Mouse (Mus musculus): ENCODE measurements at regions not wholly inside any gene's neighbourhood (a gene's known extent, or its start where the extent isn't known, plus 50 kb on each side); places are given as distances from the start of the nearest gene placed in this dataset.

DNA sequence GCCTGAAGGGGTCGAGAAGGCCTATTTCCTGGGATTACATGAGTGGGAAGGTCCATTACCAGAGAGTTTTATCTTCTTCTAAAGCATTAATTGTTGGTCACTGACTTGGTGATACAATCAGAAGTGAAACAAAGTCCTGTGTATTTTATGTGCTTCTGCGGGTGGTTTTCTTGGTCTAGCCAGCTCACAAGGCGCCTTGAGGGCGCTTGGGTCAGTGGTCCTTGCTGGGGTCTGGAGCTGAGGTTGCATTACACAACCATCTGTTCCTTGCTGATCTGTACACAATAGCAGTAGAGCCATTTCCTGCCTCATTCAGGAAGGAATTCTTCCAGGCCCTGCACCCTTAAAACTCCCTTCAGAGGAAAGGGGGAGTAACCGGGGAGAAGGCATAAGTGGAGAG is 116.9 kb upstream of the Neo1 start:
- Histone ChIP-seq H3K4me1 (ENCODE audit: control insufficient read depth in 2 of 2, insufficient read depth in 2 of 2, low read length in 2 of 2) (peaks cover 0 to 2% of the 10 kb centered on the region in 2 experiments; a peak in 1 of 4 replicates), H3K4me2 (ENCODE audit: low read length) (no peak overlapping the region), H3K4me3 (ENCODE audit: control insufficient read depth in 1 of 2, insufficient read depth in 1 of 2, low read depth in 1 of 2, low read length in 2 of 2) (no peak overlapping the region), H3K9ac (ENCODE audit: low read length) (no peak overlapping the region), H3K9me3 (ENCODE audit: control insufficient read depth, low read length) (no peaks in the 10 kb centered on the region), H3K36me3 (ENCODE audit: control insufficient read depth, insufficient read depth, low read length) (no peaks in the 10 kb centered on the region), H3K27me3 (ENCODE audit: control insufficient read depth, insufficient read depth, low read length) (no peaks in the 10 kb centered on the region), H3K27ac (replicated peaks in 1 of 2; ENCODE audit: control insufficient read depth in 1 of 2, insufficient read depth in 1 of 2, low read depth in 2 of 2, low read length in 2 of 2) (no peak overlapping the region)
- 62% methylated on average over 5 of the region's 5 CpGs for WGBS
- ATAC-seq (ENCODE audit: insufficient number of reproducible peaks, insufficient read depth, low FRiP score, low read depth): no peak

DNA sequence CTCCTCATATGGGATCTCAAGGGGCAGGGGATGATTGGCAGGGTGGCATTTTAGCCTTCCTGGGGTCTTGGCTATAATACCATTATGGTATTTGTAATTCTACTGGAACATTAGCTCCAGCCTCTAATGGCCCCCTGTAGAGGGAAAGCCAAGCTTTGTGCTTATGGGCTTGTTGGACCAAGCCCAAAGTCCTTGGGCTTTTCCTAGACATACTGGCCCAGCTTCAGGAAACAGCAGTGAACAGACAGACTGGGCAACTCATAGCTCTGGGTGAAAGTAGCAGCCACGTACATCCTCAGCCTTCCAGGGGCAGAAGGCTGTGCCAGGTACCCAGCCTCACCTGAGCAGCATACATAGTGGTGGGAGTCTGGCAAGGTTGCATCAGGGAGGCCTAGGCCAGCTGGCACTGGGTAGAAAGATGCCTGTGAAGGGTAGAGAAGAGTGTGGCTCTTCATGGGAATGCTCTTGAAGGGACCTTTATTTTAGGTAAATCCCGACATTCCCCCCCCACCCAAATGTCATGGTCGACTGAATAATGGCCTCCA is 108.1 kb upstream of the Neo1 start:
- H3K36me3 ChIP-seq (ENCODE audit: control insufficient read depth, insufficient read depth, low read length): no peaks in the 10 kb centered on the region
- H3K9ac ChIP-seq (ENCODE audit: low read length): no peak overlapping the region
- no peak for ATAC-seq (ENCODE audit: insufficient number of reproducible peaks, insufficient read depth, low FRiP score, low read depth)
- no peak overlapping the region for H3K4me2 ChIP-seq (ENCODE audit: low read length)
- no peak overlapping the region for H3K4me3 ChIP-seq (ENCODE audit: control insufficient read depth in 1 of 2, insufficient read depth in 1 of 2, low read depth in 1 of 2, low read length in 2 of 2)
- WGBS: 73% methylated on average over 3 of the region's 3 CpGs
- no peaks in the 10 kb centered on the region for H3K4me1 ChIP-seq (ENCODE audit: control insufficient read depth in 2 of 2, insufficient read depth in 2 of 2, low read length in 2 of 2)
- H3K27ac ChIP-seq (replicated peaks in 1 of 2; ENCODE audit: control insufficient read depth in 1 of 2, insufficient read depth in 1 of 2, low read depth in 2 of 2, low read length in 2 of 2): no peak overlapping the region
- no peaks in the 10 kb centered on the region for H3K9me3 ChIP-seq (ENCODE audit: control insufficient read depth, low read length)
- H3K27me3 ChIP-seq (ENCODE audit: control insufficient read depth, insufficient read depth, low read length): no peaks in the 10 kb centered on the region

DNA sequence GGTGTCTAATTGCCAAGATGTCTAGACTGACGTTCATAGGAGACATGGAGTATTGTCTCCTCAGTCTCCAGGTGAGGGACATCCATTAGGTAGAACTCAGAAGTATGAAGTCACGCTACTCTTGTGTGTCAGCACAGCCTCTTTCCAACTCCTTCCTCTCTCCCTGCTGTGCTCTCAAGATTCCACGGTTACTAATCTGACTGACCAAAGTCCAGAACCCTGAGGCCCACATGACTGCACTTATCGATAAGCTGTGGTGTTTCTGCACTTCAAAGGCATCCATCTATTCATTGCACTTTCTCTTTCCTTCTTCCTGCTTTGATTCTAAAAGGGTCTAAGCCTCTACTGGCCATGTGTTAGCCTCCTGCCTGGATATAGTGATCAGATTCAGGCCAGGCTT is 107.4 kb upstream of the Neo1 start:
- Histone ChIP-seq H3K4me2 (ENCODE audit: low read length) (no peak overlapping the region), H3K4me1 (ENCODE audit: control insufficient read depth in 2 of 2, insufficient read depth in 2 of 2, low read length in 2 of 2) (no peaks in the 10 kb centered on the region), H3K9me3 (ENCODE audit: control insufficient read depth, low read length) (no peaks in the 10 kb centered on the region), H3K27ac (replicated peaks in 1 of 2; ENCODE audit: control insufficient read depth in 1 of 2, insufficient read depth in 1 of 2, low read depth in 2 of 2, low read length in 2 of 2) (no peak overlapping the region), H3K4me3 (ENCODE audit: control insufficient read depth in 1 of 2, insufficient read depth in 1 of 2, low read depth in 1 of 2, low read length in 2 of 2) (no peak overlapping the region), H3K9ac (ENCODE audit: low read length) (no peak overlapping the region), H3K27me3 (ENCODE audit: control insufficient read depth, insufficient read depth, low read length) (no peaks in the 10 kb centered on the region), H3K36me3 (ENCODE audit: control insufficient read depth, insufficient read depth, low read length) (no peaks in the 10 kb centered on the region)
- 70% methylated on average over 4 of the region's 4 CpGs for WGBS
- no peak for ATAC-seq (ENCODE audit: insufficient number of reproducible peaks, insufficient read depth, low FRiP score, low read depth)

- Histone ChIP-seq H3K4me2 (ENCODE audit: low read length) (peak overlapping the region; percentile 49), H3K9me3 (ENCODE audit: control insufficient read depth, low read length) (no peaks in the 10 kb centered on the region), H3K27ac (replicated peaks in 1 of 2; ENCODE audit: control insufficient read depth in 1 of 2, insufficient read depth in 1 of 2, low read depth in 2 of 2, low read length in 2 of 2) (peak overlapping the region; percentile 65 to 67; a peak in 3 of 4 replicates), H3K4me3 (ENCODE audit: control insufficient read depth in 1 of 2, insufficient read depth in 1 of 2, low read depth in 1 of 2, low read length in 2 of 2) (0 out of 4 replicates have a peak overlapping the region, but pooled peaks of 1 of the 2 experiments have one; percentile 12), H3K36me3 (ENCODE audit: control insufficient read depth, insufficient read depth, low read length) (no peaks in the 10 kb centered on the region), H3K4me1 (ENCODE audit: control insufficient read depth in 2 of 2, insufficient read depth in 2 of 2, low read length in 2 of 2) (peaks cover 12 to 13% of the 10 kb centered on the region in 2 experiments), H3K9ac (ENCODE audit: low read length) (peak overlapping the region; percentile 26; the same call in 1 of the 2 replicates), H3K27me3 (ENCODE audit: control insufficient read depth, insufficient read depth, low read length) (no peaks in the 10 kb centered on the region)
- no peak for ATAC-seq (ENCODE audit: insufficient number of reproducible peaks, insufficient read depth, low FRiP score, low read depth)
- 37% methylated on average over 15 of the region's 15 CpGs for WGBS
Observed at GRCm38 (mm10) chr9:59134171-59135041, 98.2 kb upstream of the Neo1 start.

DNA sequence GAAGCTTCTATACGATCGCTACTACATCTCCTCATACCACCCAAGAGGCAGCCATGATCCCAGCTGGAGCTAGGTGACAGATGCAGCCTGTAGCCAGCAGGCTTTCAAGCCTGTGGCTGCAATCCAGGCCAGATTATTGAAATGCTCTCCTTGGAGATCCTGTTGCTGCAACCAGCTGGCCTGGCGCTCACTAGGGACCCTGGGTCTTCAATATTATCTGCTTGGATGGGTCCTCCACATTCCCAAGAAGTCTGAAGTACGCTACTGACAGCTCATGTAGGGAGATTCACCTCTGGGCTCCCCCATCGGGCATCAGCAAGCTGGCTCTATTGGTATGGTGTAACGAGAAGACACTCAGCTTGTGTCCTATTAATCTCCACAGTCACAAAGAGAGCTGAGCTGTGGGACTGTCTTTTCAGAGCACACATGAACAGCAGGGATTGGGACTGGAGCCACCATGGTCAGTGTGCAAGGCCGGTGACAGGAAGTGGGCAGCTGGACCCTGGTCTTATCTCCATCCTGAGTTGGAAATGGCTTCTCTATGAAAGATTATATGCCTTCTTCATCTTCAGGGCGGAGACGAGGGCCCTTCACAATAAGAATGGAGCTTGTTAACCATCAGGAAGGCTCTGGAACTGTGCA is 93.6 kb upstream of the Neo1 start:
- no peaks in the 10 kb centered on the region for H3K36me3 ChIP-seq (ENCODE audit: control insufficient read depth, insufficient read depth, low read length)
- no peak overlapping the region for H3K4me2 ChIP-seq (ENCODE audit: low read length)
- H3K27ac ChIP-seq (replicated peaks in 1 of 2; ENCODE audit: control insufficient read depth in 1 of 2, insufficient read depth in 1 of 2, low read depth in 2 of 2, low read length in 2 of 2): no peak overlapping the region
- no peaks in the 10 kb centered on the region for H3K9me3 ChIP-seq (ENCODE audit: control insufficient read depth, low read length)
- ATAC-seq (ENCODE audit: insufficient number of reproducible peaks, insufficient read depth, low FRiP score, low read depth): no peak
- H3K27me3 ChIP-seq (ENCODE audit: control insufficient read depth, insufficient read depth, low read length): no peaks in the 10 kb centered on the region
- no peak overlapping the region for H3K9ac ChIP-seq (ENCODE audit: low read length)
- WGBS: 82% methylated on average over 9 of the region's 9 CpGs
- peaks cover 12 to 13% of the 10 kb centered on the region in 2 experiments for H3K4me1 ChIP-seq (ENCODE audit: control insufficient read depth in 2 of 2, insufficient read depth in 2 of 2, low read length in 2 of 2)
- H3K4me3 ChIP-seq (ENCODE audit: control insufficient read depth in 1 of 2, insufficient read depth in 1 of 2, low read depth in 1 of 2, low read length in 2 of 2): no peak overlapping the region

DNA sequence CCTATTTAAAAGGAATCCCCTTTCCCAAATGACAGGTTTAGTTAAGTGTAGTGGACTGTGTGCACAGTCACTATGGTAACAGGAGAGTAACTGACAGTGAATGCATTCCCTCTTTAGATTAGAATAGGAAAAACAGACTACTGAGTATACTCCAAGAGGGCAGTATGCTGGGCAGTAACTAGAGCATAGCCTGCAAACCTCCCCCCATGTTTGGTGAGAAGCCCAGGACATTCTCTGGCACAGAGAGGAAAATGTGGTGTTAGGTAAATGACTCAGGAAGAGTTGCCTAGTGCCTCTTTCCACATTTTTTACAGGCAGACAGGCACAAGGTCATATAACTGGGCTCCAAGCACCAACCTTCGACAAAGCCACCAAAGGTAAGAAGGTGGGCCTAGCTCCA is 93.0 kb upstream of the Neo1 start:
- Histone ChIP-seq H3K9ac (ENCODE audit: low read length) (no peak overlapping the region), H3K36me3 (ENCODE audit: control insufficient read depth, insufficient read depth, low read length) (no peaks in the 10 kb centered on the region), H3K27ac (replicated peaks in 1 of 2; ENCODE audit: control insufficient read depth in 1 of 2, insufficient read depth in 1 of 2, low read depth in 2 of 2, low read length in 2 of 2) (no peak overlapping the region), H3K27me3 (ENCODE audit: control insufficient read depth, insufficient read depth, low read length) (no peaks in the 10 kb centered on the region), H3K4me1 (ENCODE audit: control insufficient read depth in 2 of 2, insufficient read depth in 2 of 2, low read length in 2 of 2) (peaks cover 7 to 9% of the 10 kb centered on the region in 2 experiments), H3K4me3 (ENCODE audit: control insufficient read depth in 1 of 2, insufficient read depth in 1 of 2, low read depth in 1 of 2, low read length in 2 of 2) (no peak overlapping the region), H3K9me3 (ENCODE audit: control insufficient read depth, low read length) (no peaks in the 10 kb centered on the region), H3K4me2 (ENCODE audit: low read length) (no peak overlapping the region)
- WGBS: 96% methylated on average over 1 of the region's 1 CpGs
- no peak for ATAC-seq (ENCODE audit: insufficient number of reproducible peaks, insufficient read depth, low FRiP score, low read depth)

DNA sequence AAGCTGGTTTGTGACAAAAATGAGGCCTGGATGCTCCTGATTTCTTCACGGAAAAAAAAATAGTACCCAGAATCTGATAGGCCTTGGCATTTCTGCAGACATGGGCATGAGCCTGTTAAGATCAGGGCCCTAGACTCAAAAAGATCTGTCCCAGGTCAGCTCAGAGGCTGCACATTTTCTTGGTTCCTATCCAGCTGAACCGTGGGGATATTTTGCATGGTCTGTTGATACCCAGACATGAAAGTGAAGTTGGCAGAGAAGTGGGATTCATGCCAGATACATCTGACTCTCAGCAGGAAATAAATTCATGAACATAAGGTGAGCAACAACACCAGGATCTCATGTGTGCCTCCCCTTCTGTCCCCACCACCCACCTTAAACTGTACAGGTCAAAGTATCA is 91.8 kb upstream of the Neo1 start:
- no peak overlapping the region for H3K4me3 ChIP-seq (ENCODE audit: control insufficient read depth in 1 of 2, insufficient read depth in 1 of 2, low read depth in 1 of 2, low read length in 2 of 2)
- H3K4me1 ChIP-seq (ENCODE audit: control insufficient read depth in 2 of 2, insufficient read depth in 2 of 2, low read length in 2 of 2): no peaks in the 10 kb centered on the region
- no peaks in the 10 kb centered on the region for H3K9me3 ChIP-seq (ENCODE audit: control insufficient read depth, low read length)
- H3K27me3 ChIP-seq (ENCODE audit: control insufficient read depth, insufficient read depth, low read length): no peaks in the 10 kb centered on the region
- WGBS: 62% methylated on average over 2 of the region's 2 CpGs
- no peak overlapping the region for H3K4me2 ChIP-seq (ENCODE audit: low read length)
- H3K9ac ChIP-seq (ENCODE audit: low read length): no peak overlapping the region
- no peaks in the 10 kb centered on the region for H3K36me3 ChIP-seq (ENCODE audit: control insufficient read depth, insufficient read depth, low read length)
- ATAC-seq (ENCODE audit: insufficient number of reproducible peaks, insufficient read depth, low FRiP score, low read depth): no peak
- no peak overlapping the region for H3K27ac ChIP-seq (replicated peaks in 1 of 2; ENCODE audit: control insufficient read depth in 1 of 2, insufficient read depth in 1 of 2, low read depth in 2 of 2, low read length in 2 of 2)
